Mouse (Mus musculus): ENCODE results near the gene Platr17. TPM values are rescaled to one million over a fixed set of nuclear protein-coding genes. Genes with fewer than 3 reads are reported as not detected.

Gene Platr17
- total and polyA plus RNA-seq, 3 experiments = not detected

GRCm38 (mm10) chr17:33954646-33955554 lies 50.0 kb downstream of the Platr17 start:
- Histone ChIP-seq H3K4me1 (ENCODE audit: control insufficient read depth in 1 of 2, insufficient read depth in 2 of 2, low read length in 2 of 2) (peaks cover 0 to 13% of the 10 kb centered on the region in 2 experiments; a peak in 2 of 4 replicates), H3K27ac (ENCODE audit: control insufficient read depth, low read depth, low read length) (peak overlapping the region; percentile 85), H3K4me3 (ENCODE audit: control insufficient read depth in 1 of 2, insufficient read depth in 1 of 2, low read depth in 2 of 2, low read length in 2 of 2) (peak overlapping the region; percentile 82 to 87), H3K27me3 (ENCODE audit: control insufficient read depth in 1 of 2, insufficient read depth in 2 of 2, low read length in 2 of 2) (no peaks in the 10 kb centered on the region), H3K9ac (ENCODE audit: control insufficient read depth, low read depth, low read length, poor library complexity, severe bottlenecking) (peak overlapping the region; percentile 99), H3K79me2 (ENCODE audit: control insufficient read depth, insufficient read depth, low read length, poor library complexity) (peaks cover 40% of the 10 kb centered on the region), H3K9me3 (replicated peaks; ENCODE audit: insufficient read depth, low read length) (no peaks in the 10 kb centered on the region), H3K36me3 (ENCODE audit: control insufficient read depth in 1 of 2, insufficient read depth in 2 of 2, low read length in 2 of 2) (peaks cover 10 to 18% of the 10 kb centered on the region in 2 experiments)
- no peak for TF ChIP-seq SMC3 (IDR thresholded peaks at IDR 0.05; ENCODE audit: low read depth, low read length)
- no peak for TF ChIP-seq JUND (IDR thresholded peaks at IDR 0.05; ENCODE audit: low read depth, low read length)
- TF ChIP-seq POLR2AphosphoS5 (IDR thresholded peaks at IDR 0.05; ENCODE audit: borderline replicate concordance, low read depth, low read length) = 0 out of 2 replicates have a peak, but pooled peaks have one; percentile 27
- TF ChIP-seq POLR2AphosphoS2 (IDR thresholded peaks at IDR 0.05; ENCODE audit: low read length) = 0 out of 2 replicates have a peak, but pooled peaks have one; percentile 48
- TF ChIP-seq UBTF (IDR thresholded peaks at IDR 0.05; ENCODE audit: borderline replicate concordance, insufficient read depth, low read depth, low read length) = no peak
- no peak for TF ChIP-seq POLR2A (IDR thresholded peaks at IDR 0.05; ENCODE audit: control insufficient read depth in 1 of 2, insufficient read depth in 1 of 2, low read depth in 1 of 2, low read length in 2 of 2, poor library complexity in 1 of 2)
- TF ChIP-seq ZMIZ1 (IDR thresholded peaks at IDR 0.05; ENCODE audit: low read depth, low read length) = no peak
- peak; percentile 88; the same call in 1 of the 2 replicates for TF ChIP-seq CHD1 (IDR thresholded peaks at IDR 0.05; ENCODE audit: low read depth, low read length)
- TF ChIP-seq NELFE (IDR thresholded peaks at IDR 0.05; ENCODE audit: low read depth, low read length) = no peak
- no peak for TF ChIP-seq RCOR1 (IDR thresholded peaks at IDR 0.05; ENCODE audit: low read depth, low read length)
- no peak for TF ChIP-seq GABPA (IDR thresholded peaks at IDR 0.05; ENCODE audit: low read depth, low read length)
- TF ChIP-seq USF1 (IDR thresholded peaks at IDR 0.05; ENCODE audit: low read depth, low read length) = no peak
- no peak for TF ChIP-seq MYB (IDR thresholded peaks at IDR 0.05; ENCODE audit: low read depth, low read length)
- no peak for TF ChIP-seq HCFC1 (IDR thresholded peaks at IDR 0.05; ENCODE audit: low read depth, low read length)
- TF ChIP-seq E2F4 (IDR thresholded peaks at IDR 0.05; ENCODE audit: borderline replicate concordance, low read depth, low read length) = no peak
- TF ChIP-seq BHLHE40 (IDR thresholded peaks at IDR 0.05; ENCODE audit: borderline replicate concordance, low read depth, low read length) = no peak
- TF ChIP-seq MXI1 (IDR thresholded peaks at IDR 0.05; ENCODE audit: low read depth, low read length) = peak; percentile 29; the same call in 1 of the 2 replicates
- no peak for TF ChIP-seq GATA1 (IDR thresholded peaks at IDR 0.05; ENCODE audit: low read depth, low read length)
- TF ChIP-seq CTCF (IDR thresholded peaks at IDR 0.05 in 2 of 3, conservative IDR thresholded peaks at IDR 0.05 in 1 of 3; ENCODE audit: control insufficient read depth in 1 of 3, insufficient read depth in 1 of 3, low read depth in 2 of 3, low read length in 3 of 3, poor library complexity in 1 of 3, severe bottlenecking in 1 of 3) = no peak
- TF ChIP-seq SIN3A (IDR thresholded peaks at IDR 0.05; ENCODE audit: low read length) = peak; percentile 26; the same call in 1 of the 2 replicates
- no peak for DNase-seq (ENCODE audit: low read depth, low spot score)
